Mouse (Mus musculus) kidney, adult 2 months (tissue): ENCODE measurements around the gene Sh2d3c. TPM values are rescaled to one million over a fixed set of nuclear protein-coding genes. Genes with fewer than 3 reads are reported as not detected.

Source experiments
- DNase-seq: peaks from one replicate; pipeline ENCODE4 v3.0.0; 2021
- H3K27ac ChIP-seq: fragments of 200-500 bp; 2 replicates; pipeline ENCODE4 v1.5.1; 2012; ENCODE audit warnings: low read depth, low read length, control low read depth, inconsistent platforms; ENCODE audit not compliant: insufficient read depth
- H3K27me3 ChIP-seq: fragments of 200-500 bp; replicated peaks from 2 replicates; pipeline ENCODE4 v1.6.1; 2012; ENCODE audit warnings: mild to moderate bottlenecking, moderate library complexity, low read length, inconsistent platforms; ENCODE audit not compliant: control insufficient read depth, insufficient read depth
- H3K36me3 ChIP-seq: fragments of 200-500 bp; 2 replicates; pipeline ENCODE4 v1.6.1; 2012; ENCODE audit warnings: mild to moderate bottlenecking, moderate library complexity, low read length, inconsistent platforms; ENCODE audit not compliant: control insufficient read depth, insufficient read depth
- H3K4me1 ChIP-seq: fragments of 200-500 bp; 2 replicates; pipeline ENCODE4 v1.6.1; 2011; ENCODE audit warnings: low read length; ENCODE audit not compliant: control insufficient read depth, insufficient read depth
- H3K4me3 ChIP-seq: fragments of 200-500 bp; 2 replicates; pipeline ENCODE4 v1.5.1; 2011; ENCODE audit warnings: mild to moderate bottlenecking, low read depth, low read length, control low read depth; ENCODE audit not compliant: insufficient read depth
- CTCF ChIP-seq: fragments of 200-500 bp; conservative IDR thresholded peaks from 2 replicates; pipeline ENCODE4 v1.5.1; 2011; ENCODE audit warnings: low read depth, mild to moderate bottlenecking, control low read depth, low read length, moderate library complexity, mixed read lengths; ENCODE audit not compliant: insufficient read depth, insufficient read length
- POLR2A ChIP-seq: fragments of 200-500 bp; IDR thresholded peaks from one replicate; pipeline ENCODE4 v1.6.1; 2011; ENCODE audit warnings: low read depth, low read length, control low read depth
- WGBS: fragments of 180-500 bp; shearing (Covaris S2); methylation state at CpG from one replicate; pipeline ENCODE4 v1.1.7; 2018; 5-methylcytosine and 5-hydroxymethylcytosine counted together
- polyA plus RNA-seq: library from polyadenylated mRNA; depleted of rRNA; stranded (reverse); fragments of >200 nt; gene quantifications from 2 replicates; pipeline ENCODE4 v1.2.3, GENCODE M21; 2012

The Sh2d3c gene
- polyA plus RNA-seq, 1 experiment = 30.4 TPM

DNA sequence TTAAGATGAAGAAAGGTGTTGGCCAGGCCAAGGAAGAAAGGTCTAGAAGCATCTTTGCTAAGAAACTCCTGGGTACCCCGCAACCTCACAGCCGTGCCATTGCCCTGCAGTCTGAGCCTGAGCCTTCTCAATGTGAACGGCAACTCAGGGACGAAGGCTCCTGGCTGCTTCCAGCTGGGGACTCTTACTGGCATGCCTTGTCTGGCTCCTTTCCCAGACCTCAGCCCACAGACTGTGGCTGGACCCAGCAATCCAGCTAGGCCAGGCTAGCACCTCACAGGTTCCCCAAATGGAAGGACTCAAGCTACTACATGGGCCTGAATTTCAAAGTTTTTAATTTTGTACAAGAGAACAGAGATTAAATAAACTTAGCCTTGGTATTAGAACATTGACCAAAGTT, 41.0 kb downstream of the Sh2d3c start:
- DNase-seq = no peak
- H3K36me3 ChIP-seq = no peaks in the 10 kb centered on the region
- H3K27ac ChIP-seq = no peak overlapping the region
- no peak overlapping the region for H3K4me3 ChIP-seq
- WGBS = 64% methylated on average over 4 of the region's 4 CpGs
- H3K4me1 ChIP-seq = peaks cover 5% of the 10 kb centered on the region
- H3K27me3 ChIP-seq = no peaks in the 10 kb centered on the region
- TF ChIP-seq CTCF (no peak), POLR2A (no peak)

DNA sequence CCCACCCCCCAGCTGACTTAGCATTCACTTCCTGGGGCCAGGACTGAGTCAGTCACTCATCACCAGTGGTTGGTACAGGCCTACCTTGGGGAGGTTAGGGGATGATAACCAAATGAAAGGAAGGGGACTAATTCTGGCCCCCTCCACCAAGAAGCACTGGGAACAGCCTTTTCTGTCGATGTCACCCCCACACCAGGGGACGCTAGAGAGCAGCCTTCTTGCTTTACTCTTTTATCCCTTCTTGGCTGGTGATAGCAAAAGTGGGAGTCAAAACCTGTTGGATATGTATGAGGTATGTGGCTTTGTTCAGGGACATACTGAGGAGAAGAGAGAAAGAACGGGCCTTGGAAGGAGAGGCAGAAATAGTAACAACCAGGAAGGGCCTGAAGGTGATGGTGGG, 42.5 kb downstream of the Sh2d3c start:
- DNase-seq = no peak
- no peaks in the 10 kb centered on the region for H3K36me3 ChIP-seq
- no peaks in the 10 kb centered on the region for H3K27me3 ChIP-seq
- no peak overlapping the region for H3K27ac ChIP-seq
- H3K4me3 ChIP-seq = no peak overlapping the region
- peaks cover 5% of the 10 kb centered on the region for H3K4me1 ChIP-seq
- TF ChIP-seq POLR2A (no peak), CTCF (0 out of 2 replicates have a peak, but pooled peaks have one; percentile 31)
- 85% methylated on average over 3 of the region's 3 CpGs for WGBS

DNA sequence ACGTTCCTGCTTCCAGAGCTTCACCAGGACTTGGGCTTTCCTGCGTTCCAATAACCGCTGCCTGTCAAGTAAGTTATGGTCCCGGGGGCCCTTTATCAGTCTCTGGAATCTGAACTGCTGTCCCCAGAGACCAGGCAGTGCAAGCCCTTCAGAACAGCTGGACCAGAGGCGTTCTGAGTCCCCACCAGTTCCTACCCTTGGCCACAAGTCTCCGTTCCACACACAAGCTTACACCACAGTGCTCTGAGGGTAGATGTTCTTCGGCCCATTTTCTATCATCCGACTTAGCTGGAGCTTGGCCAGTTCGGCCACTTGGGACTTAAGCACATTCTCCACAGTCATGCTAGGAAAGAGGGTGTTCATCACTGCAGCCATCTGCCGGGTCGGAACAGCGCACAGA, 46.4 kb downstream of the Sh2d3c start:
- Histone ChIP-seq H3K4me1 (no peaks in the 10 kb centered on the region), H3K36me3 (no peaks in the 10 kb centered on the region), H3K27me3 (no peaks in the 10 kb centered on the region), H3K27ac (no peak overlapping the region), H3K4me3 (no peak overlapping the region)
- TF ChIP-seq CTCF (no peak), POLR2A (no peak)
- peak; percentile 57 for DNase-seq
- WGBS = 74% methylated on average over 12 of the region's 12 CpGs

DNA sequence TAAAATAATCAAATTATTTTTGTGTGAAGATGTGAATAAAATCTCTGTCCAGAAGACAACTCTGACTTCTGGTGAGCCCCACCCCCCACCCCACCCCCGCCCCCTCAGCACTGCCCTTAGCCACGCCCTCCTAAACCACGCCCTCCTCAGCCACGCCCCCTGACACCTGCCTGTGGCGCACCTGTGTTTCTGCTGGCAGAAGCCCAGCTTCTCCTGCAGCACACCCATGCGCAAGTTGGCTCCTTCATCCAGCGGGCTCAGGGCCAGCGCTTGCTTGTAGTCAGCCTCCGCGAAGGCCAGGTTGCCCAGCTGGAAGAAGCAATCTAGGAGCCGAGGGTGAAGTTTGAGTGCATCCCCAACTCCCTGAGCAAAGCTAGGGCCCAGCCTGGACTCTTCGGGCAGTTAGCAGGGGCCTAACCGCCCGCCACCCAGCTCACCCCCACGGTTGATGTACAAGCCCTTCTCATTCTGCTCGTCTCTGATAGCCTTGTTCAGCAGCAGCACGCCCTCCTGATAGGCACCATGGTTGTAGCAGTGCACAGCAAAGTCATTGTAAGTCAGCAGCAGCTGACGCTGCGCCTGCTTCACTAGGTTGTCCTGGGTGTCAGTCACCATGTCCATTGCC, 47.9 kb downstream of the Sh2d3c start:
- no peak overlapping the region for H3K4me3 ChIP-seq
- no peaks in the 10 kb centered on the region for H3K36me3 ChIP-seq
- H3K27ac ChIP-seq = no peak overlapping the region
- TF ChIP-seq CTCF (no peak), POLR2A (no peak)
- DNase-seq = peak; percentile 62
- no peaks in the 10 kb centered on the region for H3K4me1 ChIP-seq
- 57% methylated on average over 19 of the region's 19 CpGs for WGBS
- H3K27me3 ChIP-seq = no peaks in the 10 kb centered on the region

DNA sequence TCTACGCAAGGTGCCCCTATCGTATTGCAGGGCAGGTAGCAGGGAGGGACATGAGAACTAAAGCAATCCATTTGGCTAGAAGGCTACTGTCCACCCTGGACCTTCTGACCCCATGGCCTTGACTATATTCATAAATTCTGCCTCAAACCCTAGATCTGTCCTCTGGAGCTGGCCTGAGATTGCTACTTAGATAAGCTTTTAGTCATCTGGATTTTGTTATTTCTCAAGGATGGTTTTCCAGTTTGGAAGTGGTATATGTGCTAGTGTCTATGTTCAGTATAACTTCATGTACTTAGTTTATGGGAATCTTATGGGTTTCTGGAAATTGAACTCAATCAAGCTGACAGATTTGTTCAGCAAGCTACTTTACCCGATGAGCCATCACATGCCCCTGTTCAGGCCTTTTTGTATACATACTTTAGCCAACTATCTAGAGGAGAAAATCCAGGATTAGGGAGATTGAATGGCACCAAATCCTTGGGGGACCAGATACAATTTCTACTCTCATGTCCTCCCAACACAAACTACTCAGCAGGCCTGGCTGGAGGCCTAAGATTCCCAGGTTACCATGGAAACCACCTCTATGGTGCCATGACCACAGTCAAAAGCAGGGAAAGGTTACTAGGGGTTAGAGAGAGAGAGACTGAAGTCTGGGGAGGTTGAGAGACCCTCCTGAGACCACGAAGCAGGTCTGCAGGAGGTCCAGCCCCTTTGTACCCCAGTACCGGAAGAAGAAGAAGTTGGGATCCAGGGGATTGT, 48.7 kb downstream of the Sh2d3c start:
- WGBS = 80% methylated on average over 5 of the region's 5 CpGs
- Histone ChIP-seq H3K4me1 (no peaks in the 10 kb centered on the region), H3K27ac (no peak overlapping the region), H3K27me3 (no peaks in the 10 kb centered on the region), H3K4me3 (no peak overlapping the region), H3K36me3 (no peaks in the 10 kb centered on the region)
- TF ChIP-seq CTCF = no peak
- TF ChIP-seq POLR2A = no peak
- no peak for DNase-seq

DNA sequence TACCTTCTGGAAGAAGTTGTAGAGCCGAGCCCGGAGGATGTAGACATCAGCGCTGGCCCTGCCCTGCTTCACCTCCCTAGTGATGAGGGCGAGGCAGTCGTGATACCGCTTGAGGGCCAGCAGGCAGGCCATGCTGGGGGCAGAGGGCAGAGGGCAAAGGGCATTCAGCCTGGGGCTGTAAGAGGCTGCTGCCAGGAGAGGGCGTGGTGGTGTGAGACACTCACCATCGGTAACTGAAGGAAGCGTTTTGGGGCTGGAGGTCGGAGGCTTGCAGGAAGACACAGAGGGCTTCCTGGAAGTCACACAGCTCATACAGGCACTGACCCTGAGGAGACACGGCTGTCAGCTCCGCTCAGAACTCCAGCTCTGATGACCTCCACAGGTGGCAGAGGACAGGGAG, 51.0 kb downstream of the Sh2d3c start:
- WGBS = 29% methylated on average over 12 of the region's 12 CpGs
- Histone ChIP-seq H3K4me3 (no peak overlapping the region), H3K4me1 (no peaks in the 10 kb centered on the region; the same call in 1 of the 2 replicates), H3K27ac (no peak overlapping the region), H3K36me3 (no peaks in the 10 kb centered on the region), H3K27me3 (no peaks in the 10 kb centered on the region)
- peak; percentile 36; the same call in 1 of the 2 replicates for TF ChIP-seq CTCF
- no peak for TF ChIP-seq POLR2A
- DNase-seq = peak; percentile 58

DNA sequence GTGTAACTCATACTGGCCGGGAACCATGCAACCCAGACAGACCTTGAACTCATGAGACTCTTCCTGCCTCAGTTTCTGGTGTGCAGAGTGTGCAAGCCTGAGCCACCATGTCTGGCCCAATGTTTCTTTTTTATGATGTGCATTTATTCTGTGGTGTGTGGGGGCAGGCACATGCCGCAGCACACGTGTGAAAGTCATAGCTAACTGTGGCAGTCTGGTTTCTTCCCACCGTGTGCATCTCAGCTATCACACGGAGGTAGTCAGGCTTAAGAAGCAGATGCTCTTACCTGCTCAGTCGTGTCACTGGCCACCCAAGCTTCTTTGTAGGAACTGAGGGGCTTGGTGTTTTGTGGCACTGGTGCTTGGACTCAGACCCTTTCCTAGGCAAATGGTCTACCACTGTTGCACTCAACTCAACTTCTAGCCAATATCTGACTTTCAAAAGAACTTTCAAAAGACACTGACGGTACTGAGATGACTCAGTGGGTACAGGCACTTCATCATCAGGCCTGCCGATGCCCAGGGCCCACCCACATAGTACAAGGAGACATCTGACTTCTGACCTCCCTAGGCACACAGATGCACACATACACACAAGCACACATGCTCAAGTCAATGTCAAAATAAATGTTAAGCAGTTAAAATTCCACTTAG, 51.9 kb downstream of the Sh2d3c start:
- Histone ChIP-seq H3K4me1 (no peaks in the 10 kb centered on the region; the same call in 1 of the 2 replicates), H3K27ac (no peak overlapping the region), H3K4me3 (no peak overlapping the region), H3K36me3 (no peaks in the 10 kb centered on the region), H3K27me3 (no peaks in the 10 kb centered on the region)
- no peak for DNase-seq
- TF ChIP-seq CTCF = no peak
- no peak for TF ChIP-seq POLR2A
- WGBS = 85% methylated on average over 8 of the region's 8 CpGs
